Mouse (Mus musculus) naive thymus-derived CD4-positive, alpha-beta T cell, adult 2 months (primary cell): ENCODE measurements around the gene Atg16l2.

ENCODE experiments used
- DNase-seq: peaks from one replicate; pipeline ENCODE4 v3.0.0-alpha.2; 2011; ENCODE audit warnings: low read depth

Atg16l2 gene

DNA sequence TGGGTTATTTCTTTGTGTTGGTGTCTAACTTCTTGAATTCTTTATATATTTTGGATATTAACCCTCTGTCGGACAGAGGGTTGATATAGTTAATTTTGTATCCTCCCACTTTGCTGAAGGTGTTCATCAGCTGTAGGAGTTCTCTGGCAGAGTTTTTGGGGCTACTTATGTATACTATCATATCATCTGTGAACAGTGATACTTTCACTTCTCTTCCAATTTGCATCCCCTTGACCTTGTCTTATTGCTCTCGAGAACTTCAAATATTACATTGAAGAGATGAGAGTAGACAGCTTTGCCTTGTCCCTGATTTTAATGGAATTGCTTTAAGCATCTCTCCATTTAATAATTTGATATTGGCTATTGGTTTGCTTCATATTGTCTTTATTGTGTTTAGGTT, 78.5 kb downstream of the Atg16l2 start:
- no peak for DNase-seq

DNA sequence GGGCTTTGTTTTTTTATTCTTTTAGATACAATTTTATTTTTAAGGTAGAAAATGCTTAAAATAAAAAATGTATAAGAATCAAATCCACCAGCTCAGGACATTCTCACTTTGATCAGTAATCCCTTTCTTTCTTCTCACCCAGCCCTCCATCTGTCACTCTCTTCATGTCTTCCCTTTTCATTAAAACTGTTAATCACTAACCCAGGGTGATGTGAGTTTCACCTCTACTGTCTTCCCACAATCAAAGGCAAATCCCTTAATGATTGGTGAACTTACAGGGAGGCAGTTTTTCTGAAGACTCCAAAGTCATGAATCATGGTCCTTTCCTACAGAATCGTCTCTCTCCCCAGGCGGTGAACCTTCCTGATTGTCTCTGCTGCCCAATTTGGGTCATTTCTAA, 85.3 kb downstream of the Atg16l2 start:
- DNase-seq, result no peak

DNA sequence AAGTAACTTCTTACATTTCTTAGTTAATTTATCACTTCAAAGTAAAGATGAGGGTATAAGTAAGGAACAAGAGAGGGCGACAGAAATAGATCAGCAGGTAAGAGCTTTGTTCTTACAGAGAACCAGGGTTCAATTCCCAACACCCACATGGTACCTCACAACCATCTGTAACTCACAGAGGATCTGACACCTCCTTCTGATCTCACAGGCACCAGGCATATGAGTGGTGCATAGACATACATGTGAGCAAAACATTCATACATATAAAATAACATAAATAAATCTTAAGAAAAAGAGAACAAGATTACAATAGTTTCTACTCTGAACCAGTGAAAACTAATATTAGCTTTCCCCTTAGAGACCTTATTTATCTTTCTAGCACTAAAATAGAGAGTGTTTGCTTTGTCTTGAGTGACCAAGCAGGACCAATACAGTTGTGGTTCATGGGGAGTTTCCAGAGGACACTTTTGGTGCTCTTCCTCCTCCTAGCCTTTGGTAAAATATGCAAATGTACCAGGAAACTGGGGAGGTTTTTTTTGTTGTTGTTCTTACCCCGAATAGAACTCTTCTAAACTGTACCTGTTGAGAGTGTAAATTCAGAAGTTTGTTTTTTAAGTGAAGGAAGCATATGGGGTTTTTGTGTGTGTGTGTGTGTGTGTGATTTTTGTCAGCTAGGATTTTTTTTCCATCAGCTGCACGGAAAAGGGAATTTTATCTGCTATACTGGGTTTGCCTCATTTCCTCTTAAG, 88.4 kb downstream of the Atg16l2 start:
- DNase-seq, result no peak
